Mouse (Mus musculus): ENCODE data around the gene Mocs2. TPM values are rescaled to one million over a fixed set of nuclear protein-coding genes. Genes with fewer than 3 reads are reported as not detected.

Gene Mocs2
- total and polyA plus RNA-seq, 3 experiments: 29.4 to 38.1 (median 34.9) TPM

DNA sequence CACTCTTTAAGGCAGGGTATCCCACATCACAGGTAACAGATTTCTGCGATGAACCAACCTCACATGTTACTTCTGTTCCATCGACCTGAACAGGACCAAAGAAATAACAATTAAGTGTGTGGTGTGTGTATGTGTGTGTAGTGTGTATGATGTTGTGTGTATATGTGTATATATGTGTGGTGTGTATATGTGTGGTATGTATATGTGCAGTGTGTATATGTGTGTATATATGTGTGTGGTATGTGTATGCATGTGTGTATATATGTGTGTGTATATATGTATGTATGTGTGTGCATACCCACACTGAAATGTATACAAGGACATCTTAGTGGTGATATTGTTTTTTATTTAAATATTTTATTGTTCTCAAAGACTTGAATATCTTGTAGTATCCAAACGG is 36.4 kb downstream of the Mocs2 start:
- in situ Hi-C loops (cut with MboI; ENCODE audit: low pct_ligation_motif_present, low pct_unique_long_range_greater_than_20kb, low sequenced_read_pairs): no loop called here
- no peak for DNase-seq (ENCODE audit: extremely low read depth)
- no peak overlapping the region for H3K4me3 ChIP-seq (replicated peaks in 1 of 3; ENCODE audit: low read depth in 2 of 3, low read length in 2 of 3, poor library complexity in 1 of 3)
- dilution Hi-C loops (cut with MboI; ENCODE audit: extremely low pct_ligation_motif_present, extremely low pct_unique_long_range_greater_than_20kb, low sequenced_read_pairs): no loop called here
- no peaks in the 10 kb centered on the region for H3K4me1 ChIP-seq (ENCODE audit: control insufficient read depth in 1 of 2, insufficient read depth in 2 of 2)
- TF ChIP-seq RCOR1 (conservative IDR thresholded peaks at IDR 0.05; ENCODE audit: low read depth, low read length) (no peak), NELFE (IDR thresholded peaks at IDR 0.05; ENCODE audit: low read depth, low read length) (no peak), JUND (conservative IDR thresholded peaks at IDR 0.05; ENCODE audit: low read depth, low read length) (no peak), EP300 (IDR thresholded peaks at IDR 0.05; ENCODE audit: low read length) (no peak), POLR2AphosphoS2 (IDR thresholded peaks at IDR 0.05; ENCODE audit: low read depth, low read length) (no peak), CHD1 (IDR thresholded peaks at IDR 0.05; ENCODE audit: low read depth, low read length) (no peak), MAX (IDR thresholded peaks at IDR 0.05; ENCODE audit: low read length) (no peak), SMC3 (IDR thresholded peaks at IDR 0.05; ENCODE audit: low read depth, low read length) (no peak), ZC3H11A (IDR thresholded peaks at IDR 0.05; ENCODE audit: low read depth, low read length) (no peak), MAFK (IDR thresholded peaks at IDR 0.05; ENCODE audit: insufficient replicate concordance, low read length) (no peak), MAZ (IDR thresholded peaks at IDR 0.05; ENCODE audit: low read depth, low read length) (no peak), ETS1 (conservative IDR thresholded peaks at IDR 0.05; ENCODE audit: low read depth, low read length) (no peak), MYC (IDR thresholded peaks at IDR 0.05; ENCODE audit: low read depth, low read length) (no peak), USF2 (conservative IDR thresholded peaks at IDR 0.05; ENCODE audit: low read depth, low read length) (no peak)
- H3K27me3 ChIP-seq (replicated peaks): no peaks in the 10 kb centered on the region
- H3K27ac ChIP-seq (ENCODE audit: insufficient read depth, low read depth): no peak overlapping the region
- H3K79me2 ChIP-seq (replicated peaks; ENCODE audit: control insufficient read depth, extremely low read depth, insufficient read depth, poor library complexity, severe bottlenecking): no peaks in the 10 kb centered on the region
- H3K9ac ChIP-seq (ENCODE audit: insufficient read depth, low read depth): no peak overlapping the region
- no peaks in the 10 kb centered on the region for H3K36me3 ChIP-seq (replicated peaks in 1 of 2; ENCODE audit: control insufficient read depth in 1 of 2, insufficient read depth in 1 of 2, low read length in 1 of 2)
- H3K9me3 ChIP-seq (replicated peaks; ENCODE audit: low read length): no peaks in the 10 kb centered on the region
- no peak overlapping the region for H3K4me2 ChIP-seq (ENCODE audit: insufficient read depth, low read depth, poor library complexity, severe bottlenecking)

DNA sequence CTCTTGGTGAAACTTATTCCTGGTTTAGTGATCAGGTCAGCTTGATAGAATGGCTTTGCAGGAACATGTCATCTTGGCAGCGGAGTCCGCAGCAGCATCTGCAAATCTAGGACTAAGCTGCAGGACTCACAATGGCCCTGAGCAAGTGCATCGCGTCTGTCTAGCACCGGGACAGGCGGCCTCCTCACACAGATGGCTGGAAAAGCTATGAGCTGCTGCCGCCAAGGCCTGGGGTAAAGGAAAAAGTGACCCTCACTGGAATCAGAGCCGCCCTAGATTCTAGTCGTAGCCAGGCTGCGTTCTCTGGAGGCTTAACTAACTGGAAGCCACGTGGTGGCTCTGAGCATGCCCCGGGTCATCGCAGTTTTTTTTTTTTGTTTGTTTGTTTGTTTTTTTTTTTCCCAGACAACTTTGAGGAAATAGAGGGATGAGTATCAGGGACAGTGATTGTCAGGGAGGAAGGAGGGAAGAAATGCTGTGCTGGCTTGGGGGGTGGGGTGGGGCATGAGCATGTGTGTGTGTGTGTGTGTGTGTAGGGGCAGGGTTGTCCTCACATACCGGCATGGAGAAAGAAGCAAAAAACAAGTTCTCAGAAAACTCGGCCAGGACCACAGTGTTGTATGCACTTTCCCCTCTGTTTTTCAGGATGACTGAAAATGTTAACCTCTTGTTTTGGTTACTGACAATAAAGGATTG is 37.7 kb downstream of the Mocs2 start:
- H3K4me2 ChIP-seq (ENCODE audit: insufficient read depth, low read depth, poor library complexity, severe bottlenecking): no peak overlapping the region
- H3K27ac ChIP-seq (ENCODE audit: insufficient read depth, low read depth): no peak overlapping the region
- no peak overlapping the region for H3K4me3 ChIP-seq (replicated peaks in 1 of 3; ENCODE audit: low read depth in 2 of 3, low read length in 2 of 3, poor library complexity in 1 of 3)
- dilution Hi-C loops (cut with MboI; ENCODE audit: extremely low pct_ligation_motif_present, extremely low pct_unique_long_range_greater_than_20kb, low sequenced_read_pairs) (no loop called here), in situ Hi-C loops (cut with MboI; ENCODE audit: low pct_ligation_motif_present, low pct_unique_long_range_greater_than_20kb, low sequenced_read_pairs) (no loop called here)
- TF ChIP-seq MAZ (IDR thresholded peaks at IDR 0.05; ENCODE audit: low read depth, low read length) (no peak), MXI1 (IDR thresholded peaks at IDR 0.05; ENCODE audit: low read depth, low read length) (no peak), NRF1 (IDR thresholded peaks at IDR 0.05; ENCODE audit: low read depth, low read length) (no peak), ZC3H11A (IDR thresholded peaks at IDR 0.05; ENCODE audit: low read depth, low read length) (no peak), USF1 (IDR thresholded peaks at IDR 0.05; ENCODE audit: low read depth, low read length) (no peak), RCOR1 (conservative IDR thresholded peaks at IDR 0.05; ENCODE audit: low read depth, low read length) (no peak), PAX5 (IDR thresholded peaks at IDR 0.05; ENCODE audit: low read length) (no peak)
- H3K79me2 ChIP-seq (replicated peaks; ENCODE audit: control insufficient read depth, extremely low read depth, insufficient read depth, poor library complexity, severe bottlenecking): no peaks in the 10 kb centered on the region
- H3K4me1 ChIP-seq (ENCODE audit: control insufficient read depth in 1 of 2, insufficient read depth in 2 of 2): no peaks in the 10 kb centered on the region
- no peak for DNase-seq (ENCODE audit: extremely low read depth)
- no peaks in the 10 kb centered on the region for H3K36me3 ChIP-seq (replicated peaks in 1 of 2; ENCODE audit: control insufficient read depth in 1 of 2, insufficient read depth in 1 of 2, low read length in 1 of 2)
- no peak overlapping the region for H3K9ac ChIP-seq (ENCODE audit: insufficient read depth, low read depth)
- no peaks in the 10 kb centered on the region for H3K9me3 ChIP-seq (replicated peaks; ENCODE audit: low read length)
- H3K27me3 ChIP-seq (replicated peaks): no peaks in the 10 kb centered on the region

All from CH12.LX (cell line).